Mouse (Mus musculus) gonadal fat pad, adult 2 months (tissue): ENCODE data around the gene 1700001C19Rik. TPM values are rescaled to one million over a fixed set of nuclear protein-coding genes. Genes with fewer than 3 reads are reported as not detected.
A peak's percentile ranks its signal among the peaks of the same experiment; 100 is the strongest.

Experiments used
- DNase-seq: peaks from one replicate; pipeline ENCODE4 v3.0.0-alpha.2; 2012; ENCODE audit warnings: low read depth
- polyA plus RNA-seq: library from polyadenylated mRNA; depleted of rRNA; stranded (reverse); fragments of >200 nt; gene quantifications from 2 replicates; pipeline ENCODE4 v1.2.3, GENCODE M21; 2012; rRNA removed

The 1700001C19Rik gene
- polyA plus RNA-seq, 1 experiment = 3.9 TPM

- DNase-seq = no peak
Observed at GRCm38 (mm10) chr17:47373991-47374390, 63.2 kb downstream of the 1700001C19Rik start.

- no peak for DNase-seq
Observed at GRCm38 (mm10) chr17:47371451-47371850, 65.7 kb downstream of the 1700001C19Rik start.

DNA sequence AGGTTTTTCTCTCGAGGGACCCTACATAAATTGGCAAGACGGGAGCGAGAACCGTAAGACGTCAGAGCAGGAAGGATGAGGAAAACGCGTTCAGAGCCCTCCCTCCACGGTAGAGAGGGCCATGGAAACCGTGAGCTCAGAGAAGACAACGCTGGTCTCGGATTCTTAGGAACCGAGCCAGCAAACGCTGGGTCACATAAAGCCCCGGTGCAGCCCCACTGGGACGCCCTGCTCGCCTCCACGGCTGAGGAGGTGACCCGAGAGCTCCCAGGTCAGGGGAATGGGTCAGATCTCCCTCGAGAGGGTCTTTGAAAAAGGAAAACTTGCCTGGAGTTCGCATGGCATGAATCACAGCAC is 68.1 kb downstream of the 1700001C19Rik start:
- DNase-seq = no peak

DNA sequence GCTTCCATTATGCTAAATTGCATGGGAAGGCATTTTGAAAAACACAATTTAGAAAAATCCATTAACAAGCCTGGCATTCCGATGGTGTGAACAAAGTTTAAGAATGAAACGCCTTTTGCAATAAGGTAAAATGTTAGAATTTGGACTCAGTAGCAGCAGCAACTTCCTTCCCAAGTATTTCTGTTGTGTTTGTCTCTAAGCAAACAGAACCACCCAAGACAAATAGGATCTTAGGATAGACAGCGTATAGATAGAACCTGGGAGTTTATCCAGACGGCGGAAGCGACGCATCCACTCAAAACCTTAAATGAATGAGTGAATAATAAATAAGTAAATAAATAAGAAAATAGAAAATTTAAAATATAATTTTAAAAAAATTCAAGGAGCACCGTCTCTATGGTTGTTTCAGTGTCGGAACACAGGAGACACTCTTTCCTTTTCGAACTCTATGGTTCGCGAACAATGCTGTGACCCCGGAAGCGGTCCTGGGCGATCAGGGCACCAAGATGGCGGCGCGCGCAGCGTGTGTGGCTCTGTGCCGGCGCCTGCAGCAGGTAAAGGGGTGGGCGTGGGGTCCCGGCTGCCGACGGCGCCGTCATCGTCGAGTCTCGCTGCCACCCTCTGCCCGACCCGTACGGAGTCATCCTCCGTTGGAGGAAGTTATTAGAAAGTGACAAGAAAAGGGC is 68.6 kb downstream of the 1700001C19Rik start, which contains the start of gene Mrps10:
Gene Mrps10 (plus strand): TSS at position 487 of the 686 bp plus-strand sequence.
- DNase-seq = peak; percentile 31

Other genes starting within 250 kb of the 1700001C19Rik start
- gene Mrps10, start 68.5 kb downstream of the 1700001C19Rik start, polyA plus RNA-seq = 28.8 and 28.9 TPM in 2 replicates
- 0.65 and 0.71 TPM in 2 replicates for gene Guca1b, start 52.0 kb downstream of the 1700001C19Rik start, polyA plus RNA-seq
- 1.4 and 1.6 TPM in 2 replicates for gene Guca1a, start 36.8 kb downstream of the 1700001C19Rik start, polyA plus RNA-seq
- 1.6 and 1.8 TPM in 2 replicates for gene AI661453, start 761 bp downstream of the 1700001C19Rik start, polyA plus RNA-seq
- 22.7 and 23.1 TPM in 2 replicates for gene Taf8, start 64.9 kb upstream of the 1700001C19Rik start, polyA plus RNA-seq
- 164 and 194 TPM in 2 replicates for gene Ccnd3, start 67.7 kb upstream of the 1700001C19Rik start, polyA plus RNA-seq
- gene Bysl, start 174.1 kb upstream of the 1700001C19Rik start, polyA plus RNA-seq = 9.5 and 9.8 TPM in 2 replicates
- 28.7 and 35.4 TPM in 2 replicates for gene Med20, start 174.2 kb upstream of the 1700001C19Rik start, polyA plus RNA-seq
- gene Gm20517, start 174.2 kb upstream of the 1700001C19Rik start, polyA plus RNA-seq = 0.81 and 1.2 TPM in 2 replicates
- gene Usp49, start 193.3 kb upstream of the 1700001C19Rik start, polyA plus RNA-seq = 8.3 and 8.4 TPM in 2 replicates